In the genomic region with DNA sequence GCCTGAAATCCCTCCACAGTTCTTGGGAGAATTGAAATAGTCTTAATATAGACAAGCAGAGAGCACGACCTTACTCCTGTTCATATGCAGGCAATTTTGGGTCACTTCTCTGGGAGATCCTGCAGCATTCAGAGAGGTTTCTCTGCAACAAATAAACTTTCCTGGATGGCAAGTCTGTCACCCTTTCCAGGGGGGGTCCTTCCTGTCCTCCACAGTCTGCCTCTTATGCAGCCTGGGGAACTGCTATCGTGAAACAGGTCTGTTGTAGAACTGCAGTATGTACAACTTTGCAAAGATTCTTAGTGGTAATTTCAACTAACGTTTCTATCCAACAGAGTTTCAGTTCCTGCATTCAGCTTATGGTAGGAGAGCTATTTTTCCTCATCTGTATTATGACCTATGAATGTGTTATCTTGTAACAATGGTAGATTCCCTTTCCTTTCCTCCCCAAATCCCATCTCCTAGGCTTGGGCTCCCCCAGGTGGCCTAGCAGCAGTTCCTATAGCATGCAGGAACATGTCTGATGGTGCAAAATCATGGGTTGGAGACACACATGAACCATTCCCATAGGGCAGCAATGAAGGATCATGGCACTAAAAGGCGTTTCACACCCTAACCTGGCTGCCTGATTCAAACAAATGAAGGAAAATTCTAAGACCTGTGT, we compare ENCODE assay signal across 11 mouse cellular contexts. TPM values are rescaled to one million over a fixed set of nuclear protein-coding genes. Genes with fewer than 3 reads are reported as not detected.
A peak's percentile ranks its signal among the peaks of the same experiment; 100 is the strongest.
DNase-seq lines count a peak whose midpoint lies in the region; ATAC-seq and TF ChIP-seq lines count a peak whose summit lies in the region.
"Had no signal": no experiment of that assay in that cellular context is flagged by ENCODE, and none has a peak within 500 bp of the region (broad histone marks: within the 10 kb centered on the region; RNA-seq: fewer than 3 reads in every experiment).

No protein-coding gene starts in this region.

- intact Hi-C loops in left cerebral cortex, adult 2 months (cut with DNase I): loop anchor here (5.0 kb wide), 2 partner anchors 111 to 131 kb away; partner anchors contain the start of gene Fam168a

- no peak overlapping the region for H3K4me3 ChIP-seq in left cerebral cortex, adult 2 months
- H3K4me3 ChIP-seq in ES-Bruce4 (ENCODE audit: low read depth, low read length): no peak overlapping the region
- H3K4me3 ChIP-seq in liver, embryonic 14.5 days (ENCODE audit: insufficient read depth in 1 of 2, low read depth in 2 of 2, low read length in 2 of 2): no peak overlapping the region
- H3K4me3 ChIP-seq: hindbrain, embryonic 12.5 days; limb, embryonic 13.5 days; neural tube, embryonic 12.5 days had no signal

- TF ChIP-seq POLR2A in ES-Bruce4 (IDR thresholded peaks at IDR 0.05; ENCODE audit: insufficient read depth, low read length): no peak

- H3K4me2 ChIP-seq in liver, embryonic 14.5 days (ENCODE audit: low read depth): no peak overlapping the region
- H3K4me2 ChIP-seq: hindbrain, embryonic 12.5 days; limb, embryonic 13.5 days; neural tube, embryonic 12.5 days had no signal

- no peak for TF ChIP-seq EP300 in ES-Bruce4 (IDR thresholded peaks at IDR 0.05; ENCODE audit: insufficient read depth, low read depth, low read length)
- TF ChIP-seq EP300 in liver, embryonic 14.5 days (IDR thresholded peaks at IDR 0.05; ENCODE audit: low read depth): no peak

- H3K9ac ChIP-seq in ES-Bruce4 (ENCODE audit: low read depth, poor library complexity, severe bottlenecking): no peak overlapping the region
- H3K9ac ChIP-seq in liver, embryonic 14.5 days (replicated peaks): no peak overlapping the region
- H3K9ac ChIP-seq: hindbrain, embryonic 12.5 days; limb, embryonic 13.5 days; neural tube, embryonic 12.5 days had no signal

- DNase-seq in cerebellum, postnatal 10 days: peak; percentile 40 to 58
- DNase-seq in cerebellum, adult 8-10 months: no peak
- no peak for DNase-seq in left cerebral cortex, adult 2 months (ENCODE audit: extremely low spot score in 1 of 2, low spot score in 2 of 2)
- DNase-seq in left cerebral cortex, adult 8-10 months (ENCODE audit: low spot score in 2 of 2): no peak
- DNase-seq in liver, embryonic 14.5 days (ENCODE audit: low read depth in 3 of 3, low spot score in 3 of 3): no peak
- DNase-seq in yolk sac, embryonic 10.5 days (ENCODE audit: low spot score): no peak

- ATAC-seq in liver, embryonic 14.5 days (ENCODE audit: insufficient read depth): no peak
- ATAC-seq in megakaryocyte-erythroid progenitor cell, adult 5-6 weeks (replicated peaks; ENCODE audit: low FRiP score, low TSS enrichment, poor library complexity, severe bottlenecking): no peak

- peaks cover 2% of the 10 kb centered on the region for H3K4me1 ChIP-seq in ES-Bruce4 (ENCODE audit: control insufficient read depth, insufficient read depth, low read length)
- H3K4me1 ChIP-seq in liver, embryonic 14.5 days (replicated peaks; ENCODE audit: control insufficient read depth in 2 of 2, insufficient read depth in 2 of 2, low read length in 1 of 2): peaks cover 0 to 7% of the 10 kb centered on the region in 2 experiments; a peak in 2 of 4 replicates
- H3K4me1 ChIP-seq: neural tube, embryonic 12.5 days had no signal

- TF ChIP-seq CTCF in left cerebral cortex, adult 2 months (IDR thresholded peaks at IDR 0.05): peak; percentile 55
- peak; percentile 40 for TF ChIP-seq CTCF in ES-Bruce4 (IDR thresholded peaks at IDR 0.05; ENCODE audit: low read depth, low read length)
- peak; percentile 53 for TF ChIP-seq CTCF in liver, embryonic 14.5 days (IDR thresholded peaks at IDR 0.05; ENCODE audit: low read depth)

- no peaks in the 10 kb centered on the region for H3K27me3 ChIP-seq in ES-Bruce4 (ENCODE audit: control insufficient read depth, insufficient read depth, low read length, poor library complexity, severe bottlenecking)
- H3K27me3 ChIP-seq in liver, embryonic 14.5 days (ENCODE audit: control insufficient read depth, insufficient read depth, low read length): no peaks in the 10 kb centered on the region
- H3K27me3 ChIP-seq: hindbrain, embryonic 12.5 days; limb, embryonic 13.5 days; neural tube, embryonic 12.5 days had no signal

- H3K36me3 ChIP-seq in ES-Bruce4 (ENCODE audit: control insufficient read depth, insufficient read depth, low read length, poor library complexity, severe bottlenecking): no peaks in the 10 kb centered on the region
- H3K36me3 ChIP-seq in liver, embryonic 14.5 days (replicated peaks; ENCODE audit: control insufficient read depth, insufficient read depth, low read depth): no peaks in the 10 kb centered on the region
- H3K36me3 ChIP-seq: hindbrain, embryonic 12.5 days; neural tube, embryonic 12.5 days had no signal

- 61% methylated on average over 4 of the region's 4 CpGs for WGBS in liver, embryonic 14.5 days (ENCODE audit: insufficient replicate concordance)

- H3K9me3 ChIP-seq in ES-Bruce4 (replicated peaks; ENCODE audit: control insufficient read depth, insufficient read depth, low read length, poor library complexity, severe bottlenecking): no peaks in the 10 kb centered on the region
- H3K9me3 ChIP-seq in liver, embryonic 14.5 days (ENCODE audit: control insufficient read depth, low read length): no peaks in the 10 kb centered on the region
- H3K9me3 ChIP-seq: hindbrain, embryonic 12.5 days; limb, embryonic 13.5 days; neural tube, embryonic 12.5 days had no signal

- peak overlapping the region; percentile 50; the same call in 1 of the 2 replicates for H3K27ac ChIP-seq in left cerebral cortex, adult 2 months
- no peak overlapping the region; the same call in 1 of the 2 replicates for H3K27ac ChIP-seq in ES-Bruce4 (ENCODE audit: insufficient read depth, low read length)
- no peak overlapping the region for H3K27ac ChIP-seq in liver, embryonic 14.5 days
- H3K27ac ChIP-seq: hindbrain, embryonic 12.5 days; limb, embryonic 13.5 days; neural tube, embryonic 12.5 days had no signal

RNA-seq across cellular contexts. Expression of gene Relt, which starts 44.7 kb away (rescaled TPM):
- total RNA-seq in left cerebral cortex, adult 2 months (2021): 10 to 100 TPM; 14.1 to 18.6 TPM
- total RNA-seq in left cerebral cortex, adult 8-10 months (2022): 10 to 100 TPM; 16.7 to 18.9 (median 17.8) TPM
- polyA plus RNA-seq in ES-Bruce4 (2011; ENCODE audit: insufficient read depth, insufficient read length, low read depth, missing spikeins): 10.6 and 14.1 TPM in 2 replicates
- polyA plus RNA-seq in liver, embryonic 14.5 days (2012; rRNA removed): 12.2 and 17.2 TPM in 2 replicates
- 11.7 and 14.7 TPM in 2 replicates for polyA plus RNA-seq in liver, embryonic 14.5 days (2014; fragmentation: Nextera tagmentation; extraction: Ambion mirVana)
- 8.0 and 10.9 TPM in 2 replicates for total RNA-seq in megakaryocyte-erythroid progenitor cell, adult 5-6 weeks (2014; fragmentation: Nextera tagmentation)
- 5.2 and 6.4 TPM in 2 replicates for total RNA-seq in megakaryocyte-erythroid progenitor cell, adult 5-6 weeks (2017)

Comparison
In these comparisons a context has a peak if more than half of its experiments do, and no peak if none do; other contexts are left out.
1. DNase-seq: peak in cerebellum, postnatal 10 days (2 of 2); none in cerebellum, adult 8-10 months (single experiment), left cerebral cortex, adult 2 months (0 of 2), left cerebral cortex, adult 8-10 months (0 of 2), liver, embryonic 14.5 days (0 of 3) and yolk sac, embryonic 10.5 days (single experiment).
2. Peak in every context shown above with its lines, with median percentiles within 50 percentile points of each other: CTCF ChIP-seq.